Mouse (Mus musculus) adrenal gland, postnatal 10 days (tissue): ENCODE results near the gene Tmem243. TPM values are rescaled to one million over a fixed set of nuclear protein-coding genes. Genes with fewer than 3 reads are reported as not detected.

ENCODE experiments used
- DNase-seq: peaks from one replicate; pipeline ENCODE4 v3.0.0; 2021; ENCODE audit warnings: mixed read lengths
- total RNA-seq, 2 experiments: library from RNA; stranded (reverse); gene quantifications; 2 replicates each; pipeline ENCODE4 v1.2.3; 2021

The Tmem243 gene
- total RNA-seq, 2 experiments from 2014 or later: 26.2 to 26.8 TPM

DNA sequence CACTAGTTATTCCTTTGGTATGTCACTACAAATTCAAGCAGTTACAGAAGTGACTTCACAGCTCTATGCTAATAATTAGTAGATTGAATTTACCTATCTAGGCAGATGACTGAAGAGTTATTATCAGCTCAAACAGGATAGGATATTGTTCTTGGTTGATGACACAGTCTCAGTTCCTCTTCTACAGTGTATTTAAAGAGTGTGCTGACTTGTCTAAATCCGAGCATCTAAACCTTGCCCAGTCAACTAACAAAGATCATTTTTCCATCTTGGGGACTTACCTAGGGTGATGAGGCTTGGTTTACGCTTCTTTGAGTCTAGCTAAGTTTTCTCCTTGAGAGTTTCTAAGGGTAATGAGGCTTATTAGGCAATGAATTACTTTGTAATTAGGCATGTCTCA is 72.8 kb downstream of the Tmem243 start:
- DNase-seq: no peak

DNA sequence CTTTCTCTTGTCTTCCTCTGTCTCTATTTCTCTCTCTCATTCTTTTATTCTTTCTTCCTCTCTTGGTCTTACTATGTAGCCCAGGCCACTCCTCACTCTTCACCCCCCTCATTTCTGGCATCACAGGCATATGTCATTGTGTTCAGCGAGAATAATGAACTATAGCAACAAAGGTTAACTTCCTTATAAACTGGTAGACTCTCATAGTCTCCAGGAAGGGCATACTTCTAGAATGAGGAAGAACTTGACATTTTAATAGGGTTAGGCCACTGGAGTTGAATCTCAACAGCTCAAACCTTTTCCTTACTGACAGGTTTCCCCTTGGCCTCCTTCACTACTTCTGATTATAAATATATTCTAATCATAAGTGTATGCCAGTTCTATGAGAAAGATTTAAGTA is 86.0 kb downstream of the Tmem243 start:
- DNase-seq: no peak

Other genes with a start within 250 kb of the Tmem243 start
- gene Abcb4, start 207.0 kb upstream of the Tmem243 start, total RNA-seq: 10 to 100 TPM; 13.4 to 23.1 TPM
- 100 to 1,000 TPM in 1 of 2 experiments, 10 to 100 TPM in 1; 82.2 to 158 TPM for gene Crot, start 103.3 kb upstream of the Tmem243 start, total RNA-seq
- 10 to 100 TPM; 22.0 to 30.5 TPM for gene Dmtf1, start 61.1 kb downstream of the Tmem243 start, total RNA-seq
- gene 9330182L06Rik, start 165.4 kb downstream of the Tmem243 start, total RNA-seq: 10 to 100 TPM in 1 of 2 experiments, 1 to 10 TPM in 1; 8.3 to 10.9 TPM